Mouse (Mus musculus) c-Kit-positive CD71-positive TER-119-negative erythroid progenitor cells, embryonic 14.5 days (primary cell): ENCODE measurements around the gene Mettl3.

Experiments
- DNase-seq: peaks from one replicate; pipeline ENCODE4 v3.0.0-alpha.2; 2013; ENCODE audit warnings: low read depth

The Mettl3 gene

DNA sequence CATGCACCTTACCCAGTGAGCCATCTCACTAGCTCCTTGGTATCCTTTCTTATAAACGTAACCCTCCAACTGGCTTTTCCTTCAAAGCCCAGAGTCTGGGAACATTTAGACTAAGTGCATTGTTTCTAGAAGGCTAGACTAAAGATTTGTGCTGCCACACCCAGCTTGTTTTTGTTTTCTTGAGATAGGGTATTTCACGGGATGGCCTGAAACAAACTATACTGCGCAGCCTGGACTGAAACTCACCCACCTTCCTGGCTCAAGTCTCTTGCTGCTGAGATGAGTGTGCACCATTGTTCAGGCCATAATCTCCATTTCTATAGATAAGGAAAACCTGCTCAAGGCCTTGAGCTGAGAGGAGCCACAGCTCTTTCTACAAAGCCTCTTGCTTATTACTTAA, 20.7 kb downstream of the Mettl3 start:
- no peak for DNase-seq

DNA sequence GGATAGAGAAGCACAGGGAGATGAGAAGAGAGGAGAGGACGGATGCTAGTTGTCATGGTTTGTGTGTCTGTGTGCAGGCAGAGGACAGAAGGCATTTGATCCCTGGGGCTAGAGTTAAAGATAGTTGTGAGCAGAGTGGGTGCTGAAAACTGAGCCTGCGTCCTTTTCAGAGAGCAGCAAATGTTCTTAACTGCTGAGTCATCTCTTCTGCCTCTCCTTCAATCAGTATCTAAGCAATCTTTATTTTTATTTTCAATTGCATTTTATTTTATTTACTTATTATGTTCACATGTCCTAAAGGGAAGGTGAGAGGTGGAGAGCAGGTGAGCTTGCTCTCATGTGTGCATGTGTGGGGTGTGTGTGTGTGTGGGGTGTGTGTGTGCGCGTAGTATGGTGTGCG, 21.3 kb downstream of the Mettl3 start:
- DNase-seq = no peak

DNA sequence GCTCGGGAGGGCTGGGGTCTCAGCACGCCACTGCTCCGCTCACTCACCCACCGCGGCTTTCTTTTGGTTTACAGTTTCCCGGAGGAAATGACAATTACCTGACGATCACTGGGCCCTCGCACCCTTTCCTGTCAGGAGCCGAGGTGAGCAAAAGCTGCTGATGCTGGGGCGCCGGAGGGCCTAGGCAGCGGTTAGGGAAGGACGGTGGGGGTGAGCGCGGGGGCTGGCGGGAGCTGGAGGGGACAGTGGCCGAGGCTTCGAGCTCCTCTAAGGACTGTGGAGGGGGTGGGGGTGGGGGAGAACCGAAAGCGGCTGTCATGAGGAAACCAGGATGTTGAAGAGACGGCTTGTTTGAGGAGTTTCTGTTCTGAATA, 25.2 kb downstream of the Mettl3 start:
- no peak for DNase-seq

DNA sequence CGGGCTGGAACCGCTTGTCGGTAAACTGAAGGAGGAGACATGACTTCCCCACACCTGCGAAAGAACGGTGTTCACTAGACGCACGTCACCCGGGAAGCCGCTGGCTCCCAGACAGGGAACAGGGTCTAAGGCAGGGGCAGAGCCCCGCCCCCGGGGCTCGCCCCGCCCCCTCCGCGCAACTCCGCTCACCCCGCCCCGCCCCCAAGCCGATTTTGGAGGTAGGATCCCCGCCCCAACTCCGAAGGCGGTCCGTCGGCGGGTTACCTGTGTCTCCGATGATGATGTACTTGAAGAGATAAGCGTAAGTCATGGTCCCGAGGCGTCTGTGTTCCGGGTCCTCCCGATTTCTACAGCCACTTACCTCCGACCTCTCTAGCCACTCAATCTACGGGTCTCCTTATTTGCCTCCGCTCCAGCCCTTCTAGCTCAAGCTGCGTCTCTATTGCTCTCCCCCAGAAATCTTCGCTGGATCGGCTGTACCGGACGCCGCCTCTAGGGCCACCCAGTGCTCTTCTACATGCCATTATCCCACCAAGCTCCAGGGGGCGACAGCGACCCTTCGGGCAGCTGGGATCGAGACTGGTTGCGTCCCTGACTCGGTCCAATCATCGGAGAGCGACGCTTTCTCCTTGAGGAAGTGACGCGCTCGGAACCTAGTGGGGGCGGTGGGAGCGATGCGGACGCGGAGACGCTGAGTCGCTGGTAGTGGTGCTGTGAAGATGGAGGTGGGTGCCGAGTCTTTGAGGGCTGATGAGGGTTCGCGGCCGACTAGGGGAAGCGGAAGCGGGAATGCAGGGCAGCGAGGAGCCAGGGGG, 25.8 kb downstream of the Mettl3 start, which contains the start of the genes Tox4 and Rab2b:
Tox4 (plus strand) TSS at position 215 of the 815 bp plus-strand sequence.
Rab2b (minus strand) TSS at position 614 of the 815 bp plus-strand sequence.
- peak; percentile 99 for DNase-seq

DNA sequence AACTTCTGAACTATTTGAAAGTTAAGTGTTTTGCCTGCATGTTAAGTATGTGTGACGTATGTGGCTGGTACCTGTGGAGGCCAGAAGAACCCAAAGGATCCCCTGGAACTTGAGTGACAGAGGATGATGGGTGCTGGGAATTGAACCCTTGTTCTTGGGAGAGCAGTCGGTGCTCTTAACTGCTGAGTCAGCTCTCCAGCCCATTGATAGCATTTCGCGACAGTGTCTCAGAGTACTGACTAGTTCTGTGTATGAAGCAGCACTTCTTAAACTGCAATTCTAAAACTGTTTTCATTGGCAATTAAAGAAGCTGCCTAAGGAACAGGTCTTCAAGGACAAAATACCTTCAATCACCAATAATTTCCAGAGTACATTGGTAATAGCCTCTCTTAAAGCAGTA, 27.7 kb downstream of the Mettl3 start:
- DNase-seq = no peak

DNA sequence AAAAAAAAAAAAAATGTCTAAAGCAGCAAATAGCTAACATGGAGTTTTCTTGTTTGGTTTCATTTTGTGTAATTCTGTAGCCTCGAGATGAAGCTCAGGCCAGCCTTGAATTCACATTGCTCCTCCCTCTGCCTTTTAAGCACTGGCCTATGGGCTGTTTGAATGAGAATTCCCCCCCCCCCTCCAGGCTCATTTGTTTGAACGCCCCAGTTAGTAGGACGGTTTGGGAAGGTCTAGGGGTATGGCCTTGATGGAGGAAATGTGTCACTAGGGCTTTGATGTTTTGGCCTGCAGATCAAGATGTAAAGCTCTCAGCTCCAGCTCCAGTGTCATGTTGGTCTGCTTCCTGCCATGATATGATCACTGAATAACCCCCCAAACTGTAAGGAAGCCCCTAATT, 32.1 kb downstream of the Mettl3 start:
- no peak for DNase-seq

DNA sequence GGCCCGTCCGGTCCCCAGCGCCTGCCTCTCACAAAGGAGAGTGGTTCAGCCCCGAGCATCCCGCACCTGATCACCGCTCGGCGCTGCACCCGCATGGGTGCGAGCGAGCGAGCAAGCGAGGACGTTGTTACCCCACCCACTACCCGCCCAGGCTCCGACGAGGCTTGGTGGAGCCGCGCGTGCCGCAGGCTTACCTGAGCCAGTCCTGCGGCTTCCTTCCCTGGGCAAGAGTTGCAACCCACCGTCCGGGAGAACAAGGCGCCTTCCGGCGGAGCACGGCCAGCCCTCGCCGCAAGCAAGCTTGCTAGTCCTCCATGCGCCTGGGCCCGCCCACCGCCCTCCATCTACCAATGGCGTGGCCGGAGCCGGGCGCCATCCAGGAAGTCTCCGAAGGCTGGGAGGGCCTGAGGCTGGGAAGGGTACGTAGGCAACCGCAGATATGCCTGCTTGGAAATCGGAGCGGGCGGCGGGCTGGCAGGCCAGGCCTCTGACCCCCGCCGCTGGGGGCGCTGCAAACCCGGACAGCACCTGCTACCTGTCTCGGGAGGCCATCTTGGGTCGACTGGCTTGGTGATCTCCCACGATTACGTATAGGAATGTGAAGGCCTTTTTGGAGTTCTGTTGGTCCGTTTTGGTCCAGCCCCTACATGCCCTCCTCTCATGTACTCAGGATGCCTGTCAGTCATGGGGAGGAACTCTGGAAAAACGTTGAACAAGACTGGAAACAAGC, 47.3 kb downstream of the Mettl3 start, which contains the start of gene Chd8:
Chd8 (minus strand) TSS at position 297 of the 730 bp plus-strand sequence.
- peak; percentile 92 for DNase-seq

DNA sequence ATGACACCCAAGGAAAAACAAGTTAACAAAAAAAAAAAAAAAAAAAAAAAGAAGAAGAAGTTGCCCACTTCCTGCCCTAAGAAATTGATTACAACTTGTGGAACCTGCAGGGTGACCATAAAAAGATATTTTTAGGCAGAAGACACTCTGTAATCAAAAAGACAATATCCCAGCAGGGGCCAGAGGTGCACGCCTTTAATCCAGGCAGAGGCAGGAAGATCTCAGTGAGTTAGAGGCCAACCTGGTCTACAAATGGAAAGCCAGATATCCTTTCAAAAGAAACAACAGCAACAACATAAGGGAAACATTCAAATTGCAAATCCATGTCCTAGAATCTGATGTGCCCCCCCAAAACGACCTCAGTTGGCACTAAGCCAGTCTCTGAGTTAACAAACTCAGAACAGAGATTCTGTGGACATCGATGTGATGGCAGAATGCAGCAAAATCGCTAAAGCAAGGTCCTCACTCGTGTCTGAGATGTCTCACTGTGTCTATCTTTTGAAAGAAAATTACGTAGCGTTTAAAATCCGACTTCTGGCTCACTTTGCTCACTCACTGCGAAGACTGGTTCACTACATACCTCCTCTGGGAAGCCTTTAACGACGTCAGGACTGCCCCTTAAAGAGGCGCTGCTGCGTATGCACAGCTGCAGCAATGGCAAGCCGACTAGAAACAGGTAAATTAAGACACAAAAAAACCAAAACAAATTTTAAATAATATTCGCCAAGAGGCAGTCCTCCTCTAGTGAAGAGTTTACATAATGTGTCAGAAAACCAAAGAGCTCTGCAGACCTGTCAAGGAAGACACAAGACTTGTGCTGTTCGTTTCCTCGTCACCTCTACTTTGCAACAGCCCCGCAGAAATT, 48.4 kb downstream of the Mettl3 start:
- no peak for DNase-seq

DNA sequence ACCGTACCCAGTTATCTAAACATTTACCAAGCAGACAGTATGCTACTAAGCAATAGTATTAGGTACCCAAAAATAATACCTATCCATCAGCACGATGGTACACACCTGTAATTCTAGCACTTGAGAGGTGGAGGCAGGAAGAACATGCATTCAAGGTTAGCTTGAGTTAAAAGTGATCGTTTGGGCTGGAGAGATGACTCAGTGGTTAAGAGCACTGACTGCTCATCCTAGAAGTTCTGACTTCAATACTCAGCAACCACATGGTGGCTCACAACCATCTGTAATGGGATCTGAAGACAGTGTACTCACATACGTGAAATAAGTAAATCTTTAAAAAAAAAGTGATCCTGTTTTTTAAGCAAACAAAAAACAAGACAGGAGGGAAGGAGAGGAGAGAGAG, 58.8 kb downstream of the Mettl3 start:
- DNase-seq = no peak
